Mouse (Mus musculus): Measurements from ENCODE around the gene Ap5s1. TPM values are rescaled to one million over a fixed set of nuclear protein-coding genes. Genes with fewer than 3 reads are reported as not detected.
A peak's percentile ranks its signal among the peaks of the same experiment; 100 is the strongest.

Gene Ap5s1
- polyA plus RNA-seq, 1 experiment from 2014 or later = 29.1 TPM

GRCm38 (mm10) chr2:131175286-131175944 is 31.5 kb upstream of the Ap5s1 start:
- H3K27me3 ChIP-seq = peaks cover 35% of the 10 kb centered on the region
- H3K4me3 ChIP-seq = no peak overlapping the region
- H3K36me3 ChIP-seq = peaks cover 16% of the 10 kb centered on the region
- no peak for ATAC-seq (ENCODE audit: low FRiP score)
- peaks cover 68% of the 10 kb centered on the region for H3K4me1 ChIP-seq
- 72% methylated on average over 3 of the region's 3 CpGs for WGBS
- peak overlapping the region; percentile 41; the same call in 1 of the 2 replicates for H3K27ac ChIP-seq
- no peak overlapping the region for H3K9ac ChIP-seq
- H3K9me3 ChIP-seq (replicated peaks) = no peaks in the 10 kb centered on the region
- no peak overlapping the region for H3K4me2 ChIP-seq (replicated peaks)

- no peak overlapping the region for H3K4me2 ChIP-seq (replicated peaks)
- peaks cover 30% of the 10 kb centered on the region for H3K27me3 ChIP-seq
- no peak overlapping the region for H3K9ac ChIP-seq
- H3K4me3 ChIP-seq = no peak overlapping the region
- peak overlapping the region; percentile 41; the same call in 1 of the 2 replicates for H3K27ac ChIP-seq
- no peak for ATAC-seq (ENCODE audit: low FRiP score)
- peaks cover 16% of the 10 kb centered on the region for H3K36me3 ChIP-seq
- peaks cover 67% of the 10 kb centered on the region for H3K4me1 ChIP-seq
- WGBS = 96% methylated on average over 1 of the region's 1 CpGs
- H3K9me3 ChIP-seq (replicated peaks) = no peaks in the 10 kb centered on the region
These were observed 31.0 kb upstream of the Ap5s1 start for GRCm38 (mm10) chr2:131175945-131176309.

- Histone ChIP-seq H3K27ac (no peak overlapping the region), H3K9ac (no peak overlapping the region), H3K9me3 (replicated peaks) (no peaks in the 10 kb centered on the region), H3K27me3 (peaks cover 25% of the 10 kb centered on the region), H3K4me2 (replicated peaks) (peak overlapping the region; percentile 97), H3K4me3 (no peak overlapping the region), H3K4me1 (peaks cover 62% of the 10 kb centered on the region), H3K36me3 (peaks cover 16% of the 10 kb centered on the region)
- no peak for ATAC-seq (ENCODE audit: low FRiP score)
- 66% methylated on average over 5 of the region's 5 CpGs for WGBS
These were observed 30.4 kb upstream of the Ap5s1 start for GRCm38 (mm10) chr2:131176491-131176890.

GRCm38 (mm10) chr2:131177932-131178331 is 28.9 kb upstream of the Ap5s1 start:
- H3K4me2 ChIP-seq (replicated peaks) = peak overlapping the region; percentile 97
- peak overlapping the region; percentile 80 for H3K4me3 ChIP-seq
- H3K9me3 ChIP-seq (replicated peaks) = no peaks in the 10 kb centered on the region
- peaks cover 10% of the 10 kb centered on the region for H3K27me3 ChIP-seq
- H3K4me1 ChIP-seq = peaks cover 56% of the 10 kb centered on the region
- 78% methylated on average over 9 of the region's 9 CpGs for WGBS
- ATAC-seq (ENCODE audit: low FRiP score) = no peak
- H3K9ac ChIP-seq = peak overlapping the region; percentile 88
- peaks cover 10% of the 10 kb centered on the region for H3K36me3 ChIP-seq
- H3K27ac ChIP-seq = 0 out of 2 replicates have a peak overlapping the region, but pooled peaks have one; percentile 4

- 24% methylated on average over 25 of the region's 26 CpGs for WGBS
- Histone ChIP-seq H3K4me3 (peak overlapping the region; percentile 80), H3K4me1 (peaks cover 51% of the 10 kb centered on the region), H3K9me3 (replicated peaks) (no peaks in the 10 kb centered on the region), H3K9ac (peak overlapping the region; percentile 88), H3K27ac (peak overlapping the region; percentile 93), H3K27me3 (0 out of 2 replicates have a peak, but pooled peaks cover 1% of the 10 kb centered on the region), H3K36me3 (peaks cover 10% of the 10 kb centered on the region), H3K4me2 (replicated peaks) (peak overlapping the region; percentile 97)
- ATAC-seq (ENCODE audit: low FRiP score) = peak; percentile 1; the same call in 1 of the 2 replicates
These were observed 28.0 kb upstream of the Ap5s1 start for GRCm38 (mm10) chr2:131178828-131179245.

GRCm38 (mm10) chr2:131179246-131179886 is 27.5 kb upstream of the Ap5s1 start:
- peak overlapping the region; percentile 80 for H3K4me3 ChIP-seq
- peak; percentile 67 for ATAC-seq (ENCODE audit: low FRiP score)
- under 1% methylated on average over 66 of the region's 67 CpGs for WGBS
- no peaks in the 10 kb centered on the region for H3K9me3 ChIP-seq (replicated peaks)
- H3K9ac ChIP-seq = peak overlapping the region; percentile 88
- peaks cover 46% of the 10 kb centered on the region for H3K4me1 ChIP-seq
- no peaks in the 10 kb centered on the region for H3K27me3 ChIP-seq
- H3K4me2 ChIP-seq (replicated peaks) = peak overlapping the region; percentile 97
- peaks cover 10% of the 10 kb centered on the region for H3K36me3 ChIP-seq
- peak overlapping the region; percentile 93 for H3K27ac ChIP-seq

GRCm38 (mm10) chr2:131179990-131180587 is 26.8 kb upstream of the Ap5s1 start, which contains the start of gene Cenpb:
Cenpb (minus strand) TSS chr2:131180067.
- H3K4me1 ChIP-seq = peaks cover 39% of the 10 kb centered on the region
- peak within 1 kb of the TSS; percentile 93 for H3K27ac ChIP-seq
- H3K4me3 ChIP-seq = peak within 1 kb of the TSS; percentile 80
- ATAC-seq (ENCODE audit: low FRiP score) = peak; percentile 76
- H3K9me3 ChIP-seq (replicated peaks) = no peaks in the 10 kb centered on the region
- H3K9ac ChIP-seq = peak within 1 kb of the TSS; percentile 88
- H3K27me3 ChIP-seq = no peaks in the 10 kb centered on the region
- H3K4me2 ChIP-seq (replicated peaks) = peak within 1 kb of the TSS; percentile 97
- H3K36me3 ChIP-seq = peaks cover 10% of the 10 kb centered on the region
- WGBS = 2% methylated on average over 50 of the region's 57 CpGs

- Histone ChIP-seq H3K36me3 (no peaks in the 10 kb centered on the region), H3K4me1 (peaks cover 41% of the 10 kb centered on the region), H3K9ac (peak overlapping the region; percentile 83), H3K4me2 (replicated peaks) (peak overlapping the region; percentile 70), H3K9me3 (replicated peaks) (no peaks in the 10 kb centered on the region), H3K27ac (peak overlapping the region; percentile 76), H3K4me3 (peak overlapping the region; percentile 67), H3K27me3 (peaks cover 3% of the 10 kb centered on the region; the same call in 1 of the 2 replicates)
- under 1% methylated on average over 14 of the region's 14 CpGs for WGBS
- no peak; the same call in 1 of the 2 replicates for ATAC-seq (ENCODE audit: low FRiP score)
These were observed 20.5 kb upstream of the Ap5s1 start for GRCm38 (mm10) chr2:131186343-131186742.

- peak within 1 kb of the TSS; percentile 83 for H3K9ac ChIP-seq
- ATAC-seq (ENCODE audit: low FRiP score) = peak; percentile 84
- H3K4me2 ChIP-seq (replicated peaks) = peak within 1 kb of the TSS; percentile 70
- peak within 1 kb of the TSS; percentile 67 for H3K4me3 ChIP-seq
- peaks cover 3% of the 10 kb centered on the region; the same call in 1 of the 2 replicates for H3K27me3 ChIP-seq
- peaks cover 46% of the 10 kb centered on the region for H3K4me1 ChIP-seq
- no peaks in the 10 kb centered on the region for H3K9me3 ChIP-seq (replicated peaks)
- under 1% methylated on average over 42 of the region's 43 CpGs for WGBS
- peak within 1 kb of the TSS; percentile 76 for H3K27ac ChIP-seq
- peaks cover 3% of the 10 kb centered on the region; the same call in 1 of the 2 replicates for H3K36me3 ChIP-seq
These were observed 19.9 kb upstream of the Ap5s1 start, which contains the start of the genes Cdc25b and Spef1 for GRCm38 (mm10) chr2:131186771-131187601. Cdc25b (plus strand) TSS chr2:131186949. Spef1 (minus strand) TSS chr2:131187282.

- H3K9ac ChIP-seq = peak overlapping the region; percentile 83
- no peaks in the 10 kb centered on the region for H3K9me3 ChIP-seq (replicated peaks)
- H3K36me3 ChIP-seq = peaks cover 6% of the 10 kb centered on the region; the same call in 1 of the 2 replicates
- H3K4me2 ChIP-seq (replicated peaks) = peak overlapping the region; percentile 70
- peaks cover 3% of the 10 kb centered on the region; the same call in 1 of the 2 replicates for H3K27me3 ChIP-seq
- H3K27ac ChIP-seq = peak overlapping the region; percentile 76
- peaks cover 46% of the 10 kb centered on the region for H3K4me1 ChIP-seq
- no peak for ATAC-seq (ENCODE audit: low FRiP score)
- peak overlapping the region; percentile 67 for H3K4me3 ChIP-seq
- WGBS = 25% methylated on average over 3 of the region's 3 CpGs
These were observed 19.3 kb upstream of the Ap5s1 start for GRCm38 (mm10) chr2:131187602-131187922.

- no peak for ATAC-seq (ENCODE audit: low FRiP score)
- Histone ChIP-seq H3K27me3 (peaks cover 3% of the 10 kb centered on the region; the same call in 1 of the 2 replicates), H3K4me1 (peaks cover 46% of the 10 kb centered on the region), H3K9ac (peak overlapping the region; percentile 83; the same call in 1 of the 2 replicates), H3K9me3 (replicated peaks) (no peaks in the 10 kb centered on the region), H3K4me3 (peak overlapping the region; percentile 67; the same call in 1 of the 2 replicates), H3K4me2 (replicated peaks) (peak overlapping the region; percentile 70), H3K36me3 (peaks cover 13% of the 10 kb centered on the region), H3K27ac (no peak overlapping the region)
- WGBS = 94% methylated on average over 5 of the region's 5 CpGs
These were observed 18.6 kb upstream of the Ap5s1 start for GRCm38 (mm10) chr2:131188311-131188710.
